In the genomic region with DNA sequence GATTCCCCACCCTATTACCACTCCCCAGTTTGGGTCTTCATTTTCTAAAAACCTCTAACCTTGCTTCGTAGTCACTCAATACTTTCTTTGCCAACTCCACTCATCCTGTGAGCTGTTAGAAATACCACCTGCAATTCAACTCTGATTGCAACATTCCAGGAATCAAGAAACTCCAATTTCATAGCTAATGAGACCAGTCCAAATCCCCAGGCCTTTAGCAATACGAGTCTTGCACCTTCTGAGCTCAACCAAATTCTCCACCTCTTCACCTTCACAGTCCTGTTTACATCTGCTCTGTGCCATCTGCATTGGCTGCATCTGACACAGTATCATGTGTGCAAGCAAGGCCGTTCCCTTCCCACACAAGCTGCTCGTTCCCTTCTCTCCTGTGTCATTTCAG, we compare ENCODE assay signal across 14 mouse cellular contexts.
"Had no signal": no experiment of that assay in that cellular context is flagged by ENCODE, and none has a peak within 500 bp of the region (broad histone marks: within the 10 kb centered on the region; RNA-seq: fewer than 3 reads in every experiment).

No protein-coding gene starts in this region.

- DNase-seq: kidney, postnatal 10 days; left cerebral cortex, postnatal 4 days; liver, embryonic 13.5 days; lung, adult 18-20 months; lung, postnatal 4 days; midbrain, embryonic 14.5 days; right cerebral cortex, adult 18-20 months; right cerebral cortex, postnatal 25 days; thymus, adult 18-20 months; thymus, postnatal 14 days had no signal

- H3K9me3 ChIP-seq: liver, embryonic 13.5 days; neural tube, embryonic 15.5 days had no signal

- H3K9ac ChIP-seq: limb, embryonic 13.5 days; liver, embryonic 13.5 days; neural tube, embryonic 15.5 days had no signal

- H3K36me3 ChIP-seq: liver, embryonic 13.5 days; neural tube, embryonic 15.5 days had no signal

- H3K4me2 ChIP-seq: limb, embryonic 13.5 days; liver, embryonic 13.5 days; neural tube, embryonic 15.5 days had no signal

- H3K4me3 ChIP-seq: limb, embryonic 13.5 days; liver, embryonic 13.5 days; midbrain, embryonic 10.5 days; myocyte; neural tube, embryonic 15.5 days had no signal

- H3K27ac ChIP-seq: limb, embryonic 13.5 days; liver, embryonic 13.5 days; midbrain, embryonic 10.5 days; neural tube, embryonic 15.5 days had no signal

- H3K27me3 ChIP-seq: limb, embryonic 13.5 days had no signal
